Mouse (Mus musculus) brain, embryonic 18.5 days (tissue): ENCODE measurements around the gene Gpr37l1.
"Not testable (repeated sequence)": the region's sequence is repeated elsewhere in the genome, so short reads cannot be mapped to it uniquely, and the experiment has no call there.

ENCODE experiments used
- DNase-seq: peaks from one replicate; pipeline ENCODE4 v3.0.0-alpha.2; 2012; ENCODE audit warnings: low read depth, low spot score

Gpr37l1 gene

DNA sequence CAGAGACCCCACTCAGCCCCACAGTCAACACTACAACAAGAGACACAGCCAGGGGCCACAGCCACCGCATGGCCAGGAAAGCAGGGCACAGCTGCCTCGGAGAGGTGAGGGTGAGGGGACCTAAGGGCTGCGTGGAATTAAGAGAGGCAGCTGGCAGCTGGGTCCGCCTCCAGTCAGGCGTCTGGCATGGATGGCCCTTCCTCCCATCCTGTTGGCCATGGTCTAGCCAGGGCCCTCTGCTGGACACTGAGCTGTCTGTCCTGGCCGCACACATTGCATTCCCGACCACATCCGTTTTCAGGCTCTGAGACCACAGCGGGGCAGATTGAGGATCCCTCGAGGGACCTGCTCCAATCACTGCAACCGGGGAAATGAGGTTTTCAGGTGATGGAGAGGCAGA is at the start of gene Gpr37l1:
Gene Gpr37l1, minus strand, starts transcription at position 247 of the 400 bp plus-strand sequence.
- no peak for DNase-seq

DNA sequence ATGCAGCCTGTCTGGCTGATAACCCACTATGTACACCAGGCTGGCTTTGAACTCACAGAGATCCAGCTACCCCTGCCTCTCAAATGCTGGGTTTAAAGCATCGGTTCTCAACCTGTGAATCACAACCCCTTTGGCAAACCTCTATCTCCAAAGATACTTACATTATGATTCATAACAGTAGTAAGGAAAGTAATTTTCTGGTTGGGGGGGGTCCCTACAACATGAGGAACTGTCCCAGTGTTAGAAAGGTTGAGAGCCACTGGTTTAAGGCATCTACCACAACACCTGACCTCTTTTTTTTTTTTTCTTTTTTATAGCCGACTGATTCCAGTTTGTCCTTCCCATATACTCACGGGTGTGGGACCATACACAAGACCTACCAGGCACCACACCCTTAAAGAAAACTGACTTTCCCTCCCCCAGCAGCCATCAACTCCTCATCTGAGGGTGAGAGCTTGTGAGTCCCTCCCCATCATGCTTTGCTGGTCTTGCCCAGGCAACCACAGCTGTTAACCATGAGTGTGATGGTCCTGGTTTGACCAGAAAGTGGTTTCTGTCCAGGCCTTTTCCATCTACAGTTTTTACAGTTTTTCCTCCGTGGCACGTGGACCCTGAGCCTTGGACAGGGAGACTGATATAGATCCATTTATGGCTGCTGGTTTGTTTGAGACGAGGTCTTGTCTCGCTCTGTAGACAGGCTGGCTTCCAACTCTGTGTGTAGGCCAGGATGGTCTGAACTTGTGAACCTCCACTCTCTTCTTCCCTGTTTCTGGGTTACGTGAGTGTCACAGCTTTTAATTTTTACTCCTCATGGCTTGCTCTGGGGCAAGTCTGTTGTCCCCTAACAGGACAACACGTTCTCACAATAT is 46.5 kb upstream of the Gpr37l1 start:
- no peak for DNase-seq

DNA sequence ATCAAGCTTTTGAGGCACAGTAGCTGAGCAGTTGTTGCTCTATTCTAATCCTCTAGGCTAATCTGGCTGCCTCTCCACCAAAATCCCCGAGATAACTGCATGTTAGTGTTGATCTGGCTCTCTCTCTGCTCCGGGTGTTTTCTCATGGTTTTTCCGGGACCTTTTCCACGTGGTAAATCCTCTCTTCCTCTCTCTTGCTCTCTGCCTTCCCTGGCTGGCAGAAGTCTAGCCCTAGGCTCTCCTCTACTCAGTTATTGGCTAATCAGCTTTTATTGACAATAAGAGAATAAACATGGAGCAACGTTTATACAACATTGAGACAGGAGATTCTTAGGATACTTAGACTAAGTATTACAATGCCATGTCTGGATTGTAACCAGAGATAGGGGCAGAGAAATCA is 42.9 kb upstream of the Gpr37l1 start:
- DNase-seq, result no peak

DNA sequence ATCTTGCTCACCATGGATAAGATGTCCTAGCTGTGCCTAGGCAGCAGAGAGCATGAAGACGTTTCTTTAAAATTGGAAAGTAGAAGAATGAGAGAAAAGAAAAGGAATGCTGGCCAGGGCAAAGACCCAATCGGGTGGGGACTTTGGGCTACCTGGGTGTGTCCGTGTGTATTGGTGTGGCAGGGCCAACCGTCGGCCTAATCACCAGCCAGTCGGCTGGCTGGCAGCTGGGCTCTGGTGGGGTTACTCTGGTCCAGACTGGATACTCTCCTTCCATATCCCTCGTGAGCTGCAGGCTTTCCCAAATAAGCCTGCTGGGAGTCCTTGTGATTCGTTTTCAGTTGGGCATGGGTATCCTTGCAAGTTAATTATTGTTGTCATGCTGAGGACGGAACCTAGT is 41.2 kb upstream of the Gpr37l1 start:
- no peak for DNase-seq

DNA sequence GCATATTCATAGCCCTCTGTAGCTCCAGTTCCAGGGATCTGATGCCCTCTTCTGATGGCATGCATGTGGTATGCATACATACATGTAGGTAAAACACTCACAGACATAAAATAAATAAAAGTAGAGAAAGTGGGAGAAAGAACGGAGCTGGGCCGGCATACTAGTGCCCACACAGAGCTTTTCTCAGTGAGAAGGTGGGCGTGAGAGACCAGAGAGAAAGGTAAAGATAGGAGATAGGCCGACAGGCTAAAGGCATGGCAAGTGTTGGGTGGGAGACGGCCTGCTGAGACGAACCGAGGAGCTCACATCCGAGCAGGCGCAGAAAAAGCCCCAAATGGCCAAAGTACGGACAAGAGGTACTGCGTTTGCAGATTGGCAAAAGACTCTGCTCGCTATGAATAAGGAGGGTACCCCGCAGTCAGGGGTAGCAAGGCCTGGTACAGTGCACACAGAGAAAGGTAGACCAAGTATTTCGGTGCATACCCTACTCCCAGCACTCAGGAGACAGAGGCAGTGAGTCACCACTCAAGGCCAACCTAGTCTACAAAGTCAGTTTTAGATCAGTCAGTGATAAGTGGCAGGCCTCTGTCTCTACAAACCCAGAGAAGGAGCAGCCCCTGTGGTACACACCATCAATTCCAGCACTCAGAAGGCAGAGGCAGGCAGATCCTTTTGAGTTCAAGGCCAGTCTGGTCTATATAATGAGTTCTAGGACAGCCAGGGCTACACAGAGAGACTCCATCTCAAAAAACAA is 39.3 kb upstream of the Gpr37l1 start:
- DNase-seq, result no peak

DNA sequence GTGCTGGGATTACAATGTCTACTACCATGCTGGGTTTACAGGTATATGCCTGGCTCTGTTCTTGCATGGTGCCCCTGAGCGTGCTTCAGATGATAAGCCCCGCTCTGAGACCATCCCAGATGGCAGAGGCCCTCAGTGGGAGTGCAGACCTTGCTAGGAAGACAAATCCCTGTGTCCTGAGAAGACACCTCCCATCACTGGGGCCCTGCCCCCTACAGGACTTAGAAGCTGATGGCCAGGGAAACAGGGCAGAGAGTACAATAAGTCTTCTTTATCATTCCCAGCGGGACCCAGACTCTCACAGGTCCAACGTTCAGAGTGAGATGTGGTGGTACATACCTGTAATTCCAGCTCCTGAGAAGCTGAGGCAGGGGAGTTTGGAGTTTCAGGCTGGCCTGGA is 37.8 kb upstream of the Gpr37l1 start:
- DNase-seq, result no peak

DNA sequence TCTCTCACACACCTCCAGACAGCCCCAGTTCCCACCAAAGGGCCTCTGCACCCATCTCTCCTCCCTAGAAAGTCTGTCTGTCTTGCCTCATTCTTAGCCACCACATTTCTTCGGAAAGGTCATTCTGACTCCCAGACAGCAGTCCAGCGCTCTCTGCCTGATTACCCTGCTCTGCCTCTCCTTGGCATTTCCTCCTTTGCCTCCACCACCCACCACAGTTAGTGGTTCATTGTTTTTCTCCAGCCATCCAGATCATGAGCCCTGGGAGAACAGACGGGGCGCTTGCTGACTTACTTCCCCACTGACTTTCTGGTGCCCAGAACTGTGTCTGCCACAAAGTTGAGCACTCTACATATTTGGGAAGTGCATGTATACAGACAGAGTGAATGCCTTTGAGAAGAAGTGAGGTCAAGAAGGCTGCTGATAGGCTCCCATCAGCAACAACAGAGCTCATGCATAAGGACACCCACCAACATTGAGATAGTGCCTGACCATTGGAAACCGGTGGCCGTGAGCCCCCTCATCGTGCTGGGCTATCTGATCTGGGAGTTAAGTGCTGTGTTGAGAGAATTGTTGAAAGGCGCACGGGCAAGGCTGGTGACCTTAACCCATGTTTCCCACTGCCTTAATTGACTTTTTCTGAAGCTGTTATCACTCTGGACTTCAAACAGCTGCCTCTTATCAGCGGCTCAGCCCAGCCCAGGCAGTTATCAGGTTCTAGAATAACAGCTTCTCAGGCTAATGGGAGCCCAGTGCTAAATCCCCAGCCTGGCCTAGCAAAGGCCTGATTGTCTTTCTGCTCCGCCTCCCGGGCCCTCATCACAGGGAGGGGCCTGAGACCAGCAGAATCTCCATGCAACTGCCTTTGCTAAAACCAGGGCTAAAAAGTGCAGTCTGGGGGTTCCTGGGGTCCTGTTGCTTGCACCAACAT is 37.0 kb upstream of the Gpr37l1 start:
- no peak for DNase-seq

DNA sequence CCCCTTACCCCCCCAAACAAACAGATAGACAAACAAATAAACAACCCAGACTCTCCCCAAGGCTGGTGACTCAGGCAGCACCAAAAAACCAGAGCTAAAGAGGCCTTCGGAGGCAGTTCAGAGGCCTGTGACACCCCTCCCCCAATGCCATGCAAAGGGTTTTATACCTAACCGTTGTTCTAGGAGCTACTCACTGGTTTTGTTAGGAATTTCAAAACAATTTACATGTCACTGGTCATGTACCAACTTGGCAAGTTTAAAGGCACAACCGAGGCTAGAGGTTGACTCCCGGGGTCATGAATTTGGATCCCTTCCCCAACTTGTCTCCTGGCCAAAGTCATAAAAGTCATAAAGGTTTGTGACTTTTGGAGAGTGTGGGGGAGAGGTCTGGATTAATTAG is 32.9 kb upstream of the Gpr37l1 start:
- DNase-seq, result no peak

DNA sequence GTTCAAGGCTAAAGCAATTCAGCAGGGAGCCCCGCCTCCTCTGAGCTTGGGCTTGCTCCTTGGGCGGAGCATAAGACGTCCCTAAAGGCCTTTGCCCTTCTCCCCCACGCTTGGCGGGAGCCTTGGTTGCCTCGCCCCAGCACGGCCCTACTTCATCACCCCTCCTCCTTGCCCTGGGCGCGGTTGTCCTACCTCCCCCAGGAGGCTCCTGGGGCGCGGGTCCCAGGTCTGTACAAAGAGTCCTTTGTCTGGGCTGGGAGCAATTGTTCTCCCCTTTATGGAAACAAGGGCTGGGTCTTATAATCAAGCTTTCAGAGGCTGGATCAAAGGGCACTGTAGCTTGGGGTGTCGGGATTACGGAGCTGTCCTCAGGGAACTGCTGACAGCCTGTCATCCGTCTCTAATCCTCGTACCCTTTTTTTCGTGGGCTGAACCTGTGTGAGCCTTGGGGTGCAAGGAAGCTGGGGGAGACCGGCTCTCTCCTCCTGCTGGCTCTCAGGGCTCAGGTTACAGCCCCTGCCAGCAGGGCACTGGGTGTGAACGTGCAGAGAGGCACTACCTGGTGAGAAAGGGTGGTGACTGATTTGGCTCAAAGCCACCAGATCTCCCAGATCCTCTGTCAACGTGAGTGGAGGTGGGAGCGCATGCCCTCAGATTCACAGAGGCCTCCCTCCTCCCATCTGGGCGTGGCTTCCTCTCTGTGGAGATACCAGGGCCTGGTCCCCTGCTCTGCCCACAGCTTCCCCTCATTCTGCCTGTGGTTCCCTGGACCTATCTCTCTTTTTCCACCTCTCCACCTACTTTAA is 31.7 kb upstream of the Gpr37l1 start:
- DNase-seq, result no peak

DNA sequence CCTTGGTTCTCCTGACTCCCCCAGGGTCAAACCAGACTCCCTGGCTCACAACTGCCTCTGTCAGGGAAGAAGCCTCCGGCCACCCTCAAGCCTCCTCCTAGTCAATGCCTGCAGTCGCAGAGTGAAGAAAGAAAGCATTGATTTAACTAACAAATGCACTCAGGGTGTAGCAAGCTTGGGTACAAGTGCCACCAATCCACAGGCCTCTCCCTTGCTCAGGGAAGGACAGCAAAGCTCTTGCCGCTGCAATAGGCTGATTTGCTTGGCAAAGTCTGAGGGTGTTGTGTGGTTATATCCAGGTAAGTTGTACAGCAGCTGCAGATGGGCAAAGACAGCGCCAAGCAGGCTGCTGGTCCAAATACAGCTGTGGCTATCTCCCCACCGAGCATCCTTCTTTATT is 30.9 kb upstream of the Gpr37l1 start:
- DNase-seq, result no peak

DNA sequence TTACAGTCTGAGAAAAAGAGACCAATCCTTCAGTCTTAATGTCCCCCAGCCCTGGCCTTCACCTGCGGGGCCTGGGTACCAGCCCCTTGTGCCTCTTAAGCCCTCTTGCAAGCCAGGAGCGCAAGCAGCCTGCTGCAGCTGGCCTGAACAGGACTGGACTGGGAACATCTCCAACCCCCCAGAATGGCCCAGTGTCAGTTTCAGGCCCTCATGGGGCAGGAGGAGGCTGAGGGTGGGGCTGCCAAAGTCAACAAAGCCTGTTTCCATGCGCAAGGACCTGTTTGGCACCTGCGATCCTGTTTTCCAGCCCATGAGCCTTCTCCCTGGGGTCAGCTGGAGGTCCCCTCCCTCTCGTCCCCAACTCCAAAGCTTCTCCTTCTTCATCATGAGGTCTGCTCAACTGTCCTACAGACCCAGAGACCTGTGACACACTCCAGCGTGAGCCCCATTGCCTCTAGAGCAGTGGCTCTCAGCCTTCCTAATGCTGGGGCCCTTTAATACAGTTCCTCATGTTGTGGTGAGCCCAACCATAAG is 28.5 kb upstream of the Gpr37l1 start:
- DNase-seq, result no peak

DNA sequence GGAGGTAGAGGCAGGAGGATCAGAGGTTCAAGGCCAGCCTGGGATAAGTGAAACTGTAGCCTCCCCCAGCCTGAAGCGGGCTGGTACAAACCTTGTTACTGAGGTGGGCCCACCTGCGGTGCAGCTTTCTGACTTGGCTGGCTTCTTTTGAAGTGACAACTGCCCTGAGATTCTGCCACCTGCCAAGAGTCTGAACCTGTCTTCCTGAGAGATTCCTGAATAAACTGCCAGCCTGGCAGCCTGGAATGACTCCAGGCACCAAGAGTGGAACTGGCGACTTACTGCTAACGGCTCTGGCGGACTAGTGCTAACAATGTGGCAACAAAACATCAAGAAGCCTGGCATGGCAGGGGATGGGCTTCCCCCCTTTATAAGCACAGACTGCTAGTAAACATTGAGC is 26.9 kb upstream of the Gpr37l1 start:
- DNase-seq, result not testable (repeated sequence)

DNA sequence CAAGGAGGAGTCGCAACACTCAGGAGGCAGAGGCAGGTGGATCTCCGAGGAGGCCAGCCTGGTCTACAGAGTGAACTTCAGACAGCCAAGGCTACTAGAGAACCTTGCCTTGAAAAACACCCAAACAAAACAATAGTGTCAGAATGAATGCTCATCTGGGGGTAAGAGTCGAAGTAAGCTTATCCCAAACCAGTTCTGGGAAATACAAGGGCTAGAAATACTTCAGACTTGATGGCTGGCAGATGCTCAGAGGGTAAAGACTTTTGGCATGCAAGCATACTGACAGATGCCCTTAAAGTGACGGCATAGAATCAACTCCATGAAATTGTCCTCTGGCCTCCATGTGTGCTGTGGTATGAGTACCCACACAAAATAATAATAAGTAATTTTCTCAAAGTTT is 21.7 kb upstream of the Gpr37l1 start:
- DNase-seq, result no peak

DNA sequence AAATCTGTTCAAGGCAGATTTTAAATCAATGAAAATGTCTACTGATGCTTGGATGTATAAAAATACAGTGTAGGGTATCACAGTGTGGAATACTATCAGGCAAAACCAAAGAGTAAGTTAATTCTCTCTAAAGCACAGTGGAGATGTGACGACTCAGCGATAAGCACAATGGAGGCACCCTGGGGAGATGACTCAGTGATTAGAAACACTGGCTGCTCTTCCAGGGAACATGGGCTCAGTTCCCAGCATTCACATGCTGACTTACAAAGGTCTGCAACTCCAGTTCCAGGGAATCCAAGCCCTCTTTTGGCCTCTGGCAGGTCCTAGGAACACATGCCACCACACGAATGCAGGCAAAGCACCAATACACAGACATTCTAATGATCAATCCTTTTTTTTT is 20.7 kb upstream of the Gpr37l1 start:
- no peak for DNase-seq

DNA sequence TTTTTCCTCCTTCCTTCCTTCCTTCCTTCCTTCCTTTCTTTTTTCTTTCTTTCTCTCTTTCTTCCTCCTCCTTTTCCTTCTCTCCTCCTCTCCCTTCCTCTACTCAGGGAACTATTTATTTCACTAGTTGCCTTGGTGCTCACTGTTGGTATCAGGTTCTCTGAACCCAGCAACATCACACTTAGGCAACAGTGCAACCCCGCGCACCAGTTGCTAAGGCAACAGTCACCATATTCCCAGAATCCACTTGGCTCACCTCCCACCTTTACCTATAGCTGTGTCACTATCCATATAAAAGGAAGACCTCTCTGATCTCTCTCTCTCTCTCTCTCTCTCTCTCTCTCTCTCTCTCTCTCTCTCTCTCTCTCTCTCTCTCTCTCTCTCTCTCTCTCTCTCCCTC is 19.5 kb upstream of the Gpr37l1 start:
- DNase-seq, result not testable (repeated sequence)

DNA sequence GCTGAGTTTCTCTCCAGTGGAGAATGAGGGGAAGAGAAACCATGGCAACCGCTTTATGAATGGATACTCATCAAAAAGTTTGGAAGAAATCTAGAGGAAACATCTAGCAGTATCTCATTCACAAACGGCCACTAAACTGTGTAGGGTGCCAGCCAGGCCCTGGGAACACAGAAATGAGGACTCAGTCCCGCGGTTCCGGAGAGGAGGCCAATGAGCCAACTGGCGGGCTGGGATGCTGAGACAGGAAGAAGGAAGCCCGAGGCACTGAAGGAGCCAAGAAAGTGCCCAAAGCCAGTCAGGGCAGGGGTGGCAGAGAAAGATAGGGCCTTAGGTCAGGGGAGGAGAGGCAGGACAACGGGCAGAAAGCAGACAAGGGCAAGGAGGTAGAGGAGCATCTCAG is 18.9 kb upstream of the Gpr37l1 start:
- DNase-seq, result no peak

DNA sequence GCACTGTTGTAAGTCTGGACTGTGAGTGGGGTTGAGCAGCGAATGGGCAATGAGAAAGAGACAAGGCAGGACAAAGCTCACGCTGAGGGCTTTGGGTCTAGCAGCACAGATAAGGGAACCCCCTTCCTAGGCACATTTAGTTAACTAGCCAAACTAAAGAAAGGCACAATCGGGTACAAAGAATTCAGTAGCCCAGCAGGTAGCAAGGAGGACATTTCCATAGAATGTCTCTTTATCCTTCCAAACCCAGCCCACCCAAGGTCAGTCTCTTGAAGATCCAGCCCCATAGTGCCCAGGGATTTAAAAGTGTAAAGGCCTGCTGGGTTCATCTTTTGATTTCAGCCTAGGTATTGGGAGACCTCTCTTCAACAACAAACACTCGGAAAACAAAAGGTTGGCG is 18.5 kb upstream of the Gpr37l1 start:
- DNase-seq, result no peak

DNA sequence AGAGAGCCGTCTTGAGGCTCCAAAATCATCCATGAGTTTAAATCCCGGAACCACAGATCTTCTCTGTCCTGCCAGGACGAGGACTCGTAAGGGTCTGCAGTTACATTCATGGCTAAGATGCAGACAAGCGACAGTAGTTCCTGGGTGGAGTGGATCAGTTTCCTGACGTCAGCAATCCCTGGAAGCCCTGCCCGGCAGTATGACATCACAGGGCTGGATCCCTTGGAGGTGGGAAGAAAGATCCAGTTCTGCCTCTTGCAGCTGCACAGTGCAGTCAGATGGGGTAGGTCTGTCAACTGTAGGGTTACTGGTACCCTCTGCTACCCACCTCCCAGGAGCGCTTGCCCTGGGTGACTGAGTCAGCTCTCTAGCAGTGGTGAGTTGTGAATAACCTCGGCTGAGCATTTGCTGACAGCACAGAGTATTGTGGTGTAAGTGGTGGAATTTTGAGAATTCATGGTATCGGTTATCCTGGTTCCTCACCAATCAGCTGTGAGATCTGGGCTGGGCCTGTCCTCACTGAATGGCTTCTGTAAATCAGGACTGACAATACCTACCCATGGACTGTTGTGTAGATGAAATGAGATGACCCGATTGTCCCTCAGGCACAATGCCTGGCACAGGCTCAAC is 16.6 kb upstream of the Gpr37l1 start:
- DNase-seq, result no peak

DNA sequence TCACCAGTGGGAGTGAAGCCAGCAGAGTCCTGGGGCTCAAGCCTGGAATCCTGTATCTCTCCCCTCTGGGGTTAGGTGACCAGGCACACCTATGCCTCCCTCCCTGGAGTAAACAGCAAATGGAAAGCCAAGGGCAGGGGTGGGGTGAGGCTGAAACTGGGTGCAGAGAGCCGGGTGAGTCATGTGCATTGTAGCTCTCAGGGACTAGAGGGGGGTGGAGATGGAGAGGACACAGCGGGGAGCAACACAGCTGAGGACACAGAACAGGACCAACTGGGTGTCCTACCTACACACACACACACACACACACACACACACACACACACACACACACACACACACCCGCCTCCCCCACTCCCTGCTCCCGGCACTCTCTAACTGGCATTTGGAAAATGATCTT is 16.0 kb upstream of the Gpr37l1 start:
- DNase-seq, result no peak

DNA sequence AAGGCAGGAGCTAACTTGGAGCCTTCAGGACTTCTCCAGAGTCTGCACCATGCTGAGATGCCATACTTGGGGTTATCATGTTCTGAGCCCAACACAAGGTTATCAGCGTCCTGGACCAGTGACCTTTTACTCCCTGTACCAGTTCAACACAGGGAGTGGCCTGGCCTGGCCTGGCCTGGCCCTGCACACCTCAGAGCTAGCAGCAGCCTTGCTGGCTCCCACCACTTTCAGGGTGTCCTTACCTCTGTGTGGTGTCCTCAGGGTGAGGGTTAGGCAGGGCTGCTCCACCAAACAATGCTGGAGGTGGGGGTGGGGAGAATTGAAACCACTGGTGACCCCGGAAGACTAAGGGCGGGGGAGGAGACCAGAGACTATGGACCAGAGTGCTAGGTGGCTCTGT is 15.5 kb upstream of the Gpr37l1 start:
- DNase-seq, result no peak
